Mouse (Mus musculus): ENCODE data around the gene Slc47a1. TPM values are rescaled to one million over a fixed set of nuclear protein-coding genes. Genes with fewer than 3 reads are reported as not detected.

Gene Slc47a1
- total RNA-seq, 1 experiment, result 31.6 TPM

DNA sequence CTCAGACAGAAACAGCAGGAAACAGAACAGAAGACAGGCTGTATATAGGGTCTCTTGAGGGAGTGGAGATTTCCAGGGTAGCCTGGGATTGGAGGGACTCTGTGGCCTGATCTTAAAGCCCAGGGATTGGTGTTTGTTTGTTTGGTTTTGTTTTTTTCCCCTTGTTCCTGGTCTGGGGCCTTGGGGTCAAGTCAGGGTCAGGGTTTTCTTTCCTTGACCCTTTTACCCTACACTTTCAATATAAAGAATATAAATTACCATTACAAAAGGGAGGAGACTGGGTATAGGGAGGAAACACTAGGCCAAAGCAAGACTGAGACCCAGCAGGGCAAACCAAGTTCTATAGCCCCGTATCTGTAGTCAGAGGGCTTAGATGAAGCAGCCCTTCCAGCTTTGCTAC, 81.6 kb downstream of the Slc47a1 start:
- H3K9ac ChIP-seq (ENCODE audit: insufficient read depth, low read depth, low read length, poor library complexity, severe bottlenecking), result no peak overlapping the region
- H3K4me1 ChIP-seq (ENCODE audit: control insufficient read depth in 2 of 2, insufficient read depth in 2 of 2, low read length in 2 of 2, poor library complexity in 1 of 2), result peaks cover 0 to 8% of the 10 kb centered on the region in 2 experiments; a peak in 2 of 4 replicates
- H3K9me3 ChIP-seq (ENCODE audit: control insufficient read depth, insufficient read depth, low read depth, low read length), result peaks cover 7% of the 10 kb centered on the region
- in situ Hi-C loops (cut with MboI; ENCODE audit: low sequenced_read_pairs in 2 of 2, unreplicated experiment in 2 of 2), result no loop called here
- no peak for DNase-seq (ENCODE audit: low read depth, low spot score)
- peaks cover 1% of the 10 kb centered on the region for H3K36me3 ChIP-seq (ENCODE audit: control insufficient read depth, insufficient read depth, low read length, poor library complexity, severe bottlenecking)
- TF ChIP-seq CHD2 (IDR thresholded peaks at IDR 0.05; ENCODE audit: low read depth, low read length) (no peak), ZC3H11A (IDR thresholded peaks at IDR 0.05; ENCODE audit: borderline replicate concordance, low read depth, low read length) (no peak), HCFC1 (IDR thresholded peaks at IDR 0.05; ENCODE audit: borderline replicate concordance, insufficient read depth, low read length) (no peak)
- peak overlapping the region; percentile 92 for H3K27ac ChIP-seq (ENCODE audit: insufficient read depth, low read depth, low read length, poor library complexity, severe bottlenecking)
- no peak overlapping the region for H3K4me3 ChIP-seq (ENCODE audit: insufficient read depth in 1 of 2, low read depth in 1 of 2, low read length in 2 of 2, poor library complexity in 1 of 2, severe bottlenecking in 1 of 2)

DNA sequence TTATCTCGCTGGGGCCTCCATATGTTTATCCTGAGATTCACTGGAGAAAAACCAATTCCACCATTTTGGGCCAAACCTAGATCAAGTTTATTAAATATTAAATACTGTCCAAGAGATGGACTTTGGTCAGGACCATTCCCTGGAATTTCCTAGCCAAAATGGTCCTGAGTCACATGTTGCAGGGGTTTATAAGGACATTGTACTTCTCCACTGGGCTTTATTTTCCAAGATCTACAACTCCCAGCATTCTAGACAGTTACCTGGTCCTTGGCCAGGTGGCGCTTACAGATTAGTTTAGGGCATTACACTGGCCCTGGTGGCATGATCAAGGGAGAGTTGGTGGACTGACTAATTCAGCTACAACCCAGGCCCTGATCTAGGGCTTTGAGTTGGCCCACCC, 82.6 kb downstream of the Slc47a1 start:
- peaks cover 1% of the 10 kb centered on the region for H3K36me3 ChIP-seq (ENCODE audit: control insufficient read depth, insufficient read depth, low read length, poor library complexity, severe bottlenecking)
- no peak overlapping the region for H3K4me3 ChIP-seq (ENCODE audit: insufficient read depth in 1 of 2, low read depth in 1 of 2, low read length in 2 of 2, poor library complexity in 1 of 2, severe bottlenecking in 1 of 2)
- in situ Hi-C loops (cut with MboI; ENCODE audit: low sequenced_read_pairs in 2 of 2, unreplicated experiment in 2 of 2), result no loop called here
- DNase-seq (ENCODE audit: low read depth, low spot score), result no peak
- H3K9ac ChIP-seq (ENCODE audit: insufficient read depth, low read depth, low read length, poor library complexity, severe bottlenecking), result no peak overlapping the region
- H3K4me1 ChIP-seq (ENCODE audit: control insufficient read depth in 2 of 2, insufficient read depth in 2 of 2, low read length in 2 of 2, poor library complexity in 1 of 2), result peaks cover 0 to 8% of the 10 kb centered on the region in 2 experiments; a peak in 2 of 4 replicates
- no peak overlapping the region for H3K27ac ChIP-seq (ENCODE audit: insufficient read depth, low read depth, low read length, poor library complexity, severe bottlenecking)
- H3K9me3 ChIP-seq (ENCODE audit: control insufficient read depth, insufficient read depth, low read depth, low read length), result peaks cover 7% of the 10 kb centered on the region
- TF ChIP-seq MAFK (IDR thresholded peaks at IDR 0.05; ENCODE audit: insufficient read depth, low read depth, low read length) (no peak), ZNF384 (IDR thresholded peaks at IDR 0.05; ENCODE audit: low read depth, low read length) (no peak), ZC3H11A (IDR thresholded peaks at IDR 0.05; ENCODE audit: borderline replicate concordance, low read depth, low read length) (no peak), HCFC1 (IDR thresholded peaks at IDR 0.05; ENCODE audit: borderline replicate concordance, insufficient read depth, low read length) (no peak), CHD2 (IDR thresholded peaks at IDR 0.05; ENCODE audit: low read depth, low read length) (no peak)

DNA sequence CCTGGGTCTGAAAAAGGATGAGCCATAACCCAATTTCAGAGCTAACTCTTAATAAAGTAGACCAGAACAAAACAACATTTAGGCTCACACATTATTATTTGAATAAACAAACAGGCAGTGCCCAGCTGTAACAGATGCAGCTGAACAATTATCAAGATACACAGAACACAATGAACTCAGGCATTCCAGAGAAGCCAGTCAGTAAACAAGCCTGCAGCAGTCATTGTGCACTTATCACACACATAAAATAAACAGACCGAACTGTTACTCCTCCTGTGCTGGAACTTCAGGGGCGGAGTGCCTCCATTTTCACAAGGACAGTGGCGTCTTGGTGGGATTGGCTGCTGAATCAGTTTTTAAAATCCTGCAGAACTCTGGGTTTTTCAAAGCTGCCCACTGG, 83.7 kb downstream of the Slc47a1 start:
- peaks cover 0 to 5% of the 10 kb centered on the region in 2 experiments; a peak in 2 of 4 replicates for H3K4me1 ChIP-seq (ENCODE audit: control insufficient read depth in 2 of 2, insufficient read depth in 2 of 2, low read length in 2 of 2, poor library complexity in 1 of 2)
- H3K36me3 ChIP-seq (ENCODE audit: control insufficient read depth, insufficient read depth, low read length, poor library complexity, severe bottlenecking), result peaks cover 1% of the 10 kb centered on the region
- peaks cover 7% of the 10 kb centered on the region for H3K9me3 ChIP-seq (ENCODE audit: control insufficient read depth, insufficient read depth, low read depth, low read length)
- no peak for DNase-seq (ENCODE audit: low read depth, low spot score)
- no peak overlapping the region for H3K4me3 ChIP-seq (ENCODE audit: insufficient read depth in 1 of 2, low read depth in 1 of 2, low read length in 2 of 2, poor library complexity in 1 of 2, severe bottlenecking in 1 of 2)
- TF ChIP-seq ZNF384 (IDR thresholded peaks at IDR 0.05; ENCODE audit: low read depth, low read length) (no peak), HCFC1 (IDR thresholded peaks at IDR 0.05; ENCODE audit: borderline replicate concordance, insufficient read depth, low read length) (no peak), ZC3H11A (IDR thresholded peaks at IDR 0.05; ENCODE audit: borderline replicate concordance, low read depth, low read length) (no peak), CHD2 (IDR thresholded peaks at IDR 0.05; ENCODE audit: low read depth, low read length) (no peak), MAFK (IDR thresholded peaks at IDR 0.05; ENCODE audit: insufficient read depth, low read depth, low read length) (no peak)
- in situ Hi-C loops (cut with MboI; ENCODE audit: low sequenced_read_pairs in 2 of 2, unreplicated experiment in 2 of 2), result no loop called here
- H3K9ac ChIP-seq (ENCODE audit: insufficient read depth, low read depth, low read length, poor library complexity, severe bottlenecking), result no peak overlapping the region
- no peak overlapping the region for H3K27ac ChIP-seq (ENCODE audit: insufficient read depth, low read depth, low read length, poor library complexity, severe bottlenecking)

Other genes starting within 250 kb of the Slc47a1 start
- gene Usp22, start 203.3 kb downstream of the Slc47a1 start, total RNA-seq (2012; rRNA removed), result 111 and 120 TPM in 2 replicates
- gene Aldh3a1, start 170.8 kb downstream of the Slc47a1 start, total RNA-seq (2012; rRNA removed), result 1.2 and 2.0 TPM in 2 replicates
- gene Aldh3a2, start 110.9 kb downstream of the Slc47a1 start, total RNA-seq (2012; rRNA removed), result 17.8 and 24.4 TPM in 2 replicates
- gene Slc47a2, start 35.5 kb downstream of the Slc47a1 start, total RNA-seq (2012; rRNA removed), result 4.1 and 5.9 TPM in 2 replicates
- 0.58 and 1.2 TPM in 2 replicates for gene Rnf112, start 75.8 kb upstream of the Slc47a1 start, total RNA-seq (2012; rRNA removed)
- 2.5 and 2.9 TPM in 2 replicates for gene Mfap4, start 107.1 kb upstream of the Slc47a1 start, total RNA-seq (2012; rRNA removed)
- 24.8 and 25.3 TPM in 2 replicates for gene Mapk7, start 116.1 kb upstream of the Slc47a1 start, total RNA-seq (2012; rRNA removed)
- gene B9d1, start 126.8 kb upstream of the Slc47a1 start, total RNA-seq (2012; rRNA removed), result 84.7 and 108 TPM in 2 replicates
- gene Epn2, start 201.3 kb upstream of the Slc47a1 start, total RNA-seq (2012; rRNA removed), result 29.0 and 33.1 TPM in 2 replicates